Mouse (Mus musculus): ENCODE measurements around the gene Maml1. TPM values are rescaled to one million over a fixed set of nuclear protein-coding genes. Genes with fewer than 3 reads are reported as not detected.
"Not testable (repeated sequence)": the region's sequence is repeated elsewhere in the genome, so short reads cannot be mapped to it uniquely, and the experiment has no call there.

Maml1 gene
- 1 to 10 TPM; 2.9 to 4.9 (median 4.8) TPM for polyA plus RNA-seq (2017; shearing (Covaris generic))

DNA sequence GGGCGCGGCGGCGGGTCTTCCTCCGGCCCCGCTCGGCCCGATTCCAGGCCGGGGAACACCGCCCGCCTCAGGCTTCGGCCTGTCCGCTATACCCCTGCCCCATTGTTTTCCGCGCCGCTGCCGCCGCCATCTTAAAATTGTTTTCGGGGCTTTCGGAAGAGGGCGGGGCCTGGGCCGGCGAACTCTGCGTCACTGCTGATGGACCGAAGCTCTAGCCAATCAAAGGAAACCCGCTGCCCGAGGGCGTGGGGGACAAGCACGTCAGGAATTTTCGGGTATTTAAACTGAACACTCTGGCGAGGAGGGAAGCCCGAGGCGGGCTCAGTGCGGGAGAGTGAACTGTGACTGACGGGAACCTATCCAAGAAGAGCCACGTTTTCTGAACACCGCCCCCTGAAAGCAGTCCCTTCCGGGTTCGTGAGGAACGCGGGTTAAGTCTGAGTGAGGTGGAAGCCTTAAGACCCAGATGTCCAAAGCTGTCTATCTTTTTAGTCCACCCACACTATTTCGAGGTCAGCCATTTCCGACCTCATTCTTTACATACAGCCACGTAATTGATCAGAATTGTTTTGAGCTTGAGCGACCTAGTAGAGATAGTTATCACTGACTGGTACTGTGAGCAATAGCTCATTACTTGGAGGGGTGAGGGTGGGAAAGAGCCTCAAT is at the start of gene Maml1:
Gene Maml1, minus strand, starts transcription at position 122 of the 666 bp plus-strand sequence.
- peak; percentile 93 for ATAC-seq

DNA sequence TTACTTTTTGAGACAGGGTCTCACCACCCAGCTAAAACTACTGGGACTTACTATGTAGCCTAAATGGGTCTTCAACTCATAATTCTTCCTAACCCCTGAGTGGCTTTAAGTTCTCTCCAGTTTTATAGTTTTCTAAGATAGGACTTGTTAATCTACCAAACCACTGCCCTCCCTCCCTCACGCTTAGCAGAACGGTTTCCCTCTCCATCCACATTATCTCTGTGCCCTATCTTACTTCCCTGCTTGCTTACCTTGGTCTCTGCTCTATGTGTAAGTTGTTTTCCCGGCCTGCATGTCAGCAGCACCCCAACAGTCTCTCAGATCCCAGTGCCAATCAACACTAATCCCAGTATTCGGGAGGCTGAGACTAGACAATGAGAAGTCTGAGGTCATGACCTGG is 44.8 kb upstream of the Maml1 start:
- no peak for ATAC-seq

DNA sequence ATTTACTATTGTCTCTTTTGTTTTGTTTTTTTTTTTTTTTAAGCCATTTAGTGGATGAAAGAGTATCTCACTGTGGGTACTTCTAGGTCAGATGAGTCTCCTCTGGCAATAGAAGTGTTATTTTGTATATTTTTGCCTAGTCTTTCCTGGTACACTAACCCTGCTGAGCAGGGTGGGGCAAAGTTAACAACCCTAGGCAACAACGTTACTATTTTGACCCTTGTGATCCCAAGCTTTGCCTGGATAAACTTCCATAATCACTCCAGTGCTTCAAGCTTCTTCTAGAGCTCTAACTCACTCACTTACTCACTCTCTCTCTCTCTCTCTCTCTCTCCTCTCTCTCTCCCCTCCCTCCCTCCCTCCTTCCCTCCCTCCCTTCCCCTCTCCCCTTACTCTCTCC is 44.0 kb upstream of the Maml1 start:
- ATAC-seq: no peak

DNA sequence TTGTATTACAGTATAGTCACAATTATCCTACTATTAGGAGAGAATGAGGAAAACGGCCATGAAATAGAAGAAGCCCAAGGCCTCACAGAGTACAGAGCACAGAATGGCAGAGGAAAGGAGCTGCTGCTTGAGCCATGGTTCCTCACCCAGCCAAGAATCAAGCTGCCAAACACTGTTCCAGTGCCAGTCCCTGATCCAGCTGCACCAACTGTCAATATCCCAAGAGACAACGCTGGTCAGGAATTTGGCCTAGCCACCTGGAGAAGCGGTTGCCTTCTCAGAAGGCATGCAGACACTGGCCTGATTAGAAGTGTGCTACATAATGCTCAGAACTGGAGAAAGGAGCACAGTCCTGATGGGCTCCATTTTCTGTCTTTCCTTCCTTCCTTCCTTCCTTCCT is 41.1 kb upstream of the Maml1 start:
- no peak for ATAC-seq

DNA sequence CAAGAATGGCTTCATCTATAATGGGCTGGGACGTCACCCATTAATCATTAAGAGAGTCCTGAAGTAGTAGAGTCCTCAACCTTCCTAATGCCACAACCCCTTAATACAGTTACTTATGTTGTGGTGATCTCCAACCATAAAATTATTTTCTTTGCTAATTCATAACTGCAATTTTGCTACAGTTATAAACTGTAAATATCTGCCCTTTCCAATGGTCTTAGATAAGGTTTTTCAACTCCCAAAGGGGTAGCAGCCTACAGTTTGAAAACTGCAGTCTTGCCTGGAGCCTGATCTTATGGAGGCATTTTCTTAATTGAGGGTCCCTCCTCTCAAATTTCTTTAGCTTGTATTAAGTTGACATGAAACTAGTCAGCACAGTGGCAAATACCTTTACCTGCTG is 37.3 kb upstream of the Maml1 start:
- ATAC-seq: no peak

DNA sequence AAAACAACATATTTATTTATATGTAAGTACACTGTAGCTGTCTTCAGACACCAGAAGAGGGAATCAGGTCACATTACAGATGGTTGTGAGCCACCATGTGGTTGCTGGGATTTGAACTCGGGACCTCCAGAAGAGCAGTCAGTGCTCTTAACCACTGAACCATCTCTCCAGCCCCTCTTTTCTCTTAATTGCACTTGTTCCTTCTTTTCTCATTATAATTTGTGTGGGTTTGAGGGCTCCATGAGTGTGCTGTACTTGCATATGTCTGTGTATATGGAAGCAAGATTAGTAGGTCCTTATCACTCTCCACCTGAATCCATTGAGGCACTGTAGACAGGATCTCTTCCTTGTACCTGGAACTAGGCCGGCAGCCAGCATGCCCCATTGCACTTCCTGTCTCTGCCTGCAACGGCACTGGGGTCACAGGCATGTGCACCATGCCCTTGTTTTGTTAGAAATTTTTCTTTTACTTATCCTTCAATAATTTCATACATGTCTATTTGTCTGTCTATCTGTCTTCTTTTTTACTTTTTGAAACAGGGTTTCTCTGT is 36.0 kb upstream of the Maml1 start:
- ATAC-seq: no peak

DNA sequence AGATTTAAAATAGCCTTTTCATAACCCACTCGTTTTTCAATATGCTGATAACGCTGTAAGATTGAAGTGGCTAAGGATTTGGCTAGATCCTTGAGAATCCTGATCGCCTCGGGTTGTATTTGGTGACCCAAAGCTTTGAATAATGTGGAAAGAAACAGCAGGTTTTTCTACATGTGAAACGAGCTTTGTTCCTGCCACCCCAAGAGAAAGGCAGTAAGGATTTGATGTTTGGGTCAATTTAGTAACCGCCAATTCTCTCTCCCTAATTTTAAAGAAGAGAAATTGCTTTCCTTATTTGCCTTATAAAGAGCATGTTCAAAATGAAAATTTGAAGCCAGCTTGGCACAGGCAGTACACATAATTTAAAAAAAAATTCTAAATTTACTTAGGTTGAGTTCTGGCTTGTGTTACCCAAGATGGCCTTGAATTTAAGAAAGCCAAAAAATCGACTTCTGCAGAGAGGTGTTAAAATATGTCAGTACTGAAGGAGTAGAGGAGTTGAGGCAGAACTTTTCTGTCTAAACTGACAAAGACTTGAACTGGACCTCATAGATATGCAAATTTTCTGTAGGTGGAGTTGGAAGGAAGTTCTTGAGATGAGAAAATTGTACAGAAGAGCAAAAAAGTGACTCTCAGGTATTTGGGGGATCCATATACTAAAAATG is 34.3 kb upstream of the Maml1 start:
- ATAC-seq: no peak

DNA sequence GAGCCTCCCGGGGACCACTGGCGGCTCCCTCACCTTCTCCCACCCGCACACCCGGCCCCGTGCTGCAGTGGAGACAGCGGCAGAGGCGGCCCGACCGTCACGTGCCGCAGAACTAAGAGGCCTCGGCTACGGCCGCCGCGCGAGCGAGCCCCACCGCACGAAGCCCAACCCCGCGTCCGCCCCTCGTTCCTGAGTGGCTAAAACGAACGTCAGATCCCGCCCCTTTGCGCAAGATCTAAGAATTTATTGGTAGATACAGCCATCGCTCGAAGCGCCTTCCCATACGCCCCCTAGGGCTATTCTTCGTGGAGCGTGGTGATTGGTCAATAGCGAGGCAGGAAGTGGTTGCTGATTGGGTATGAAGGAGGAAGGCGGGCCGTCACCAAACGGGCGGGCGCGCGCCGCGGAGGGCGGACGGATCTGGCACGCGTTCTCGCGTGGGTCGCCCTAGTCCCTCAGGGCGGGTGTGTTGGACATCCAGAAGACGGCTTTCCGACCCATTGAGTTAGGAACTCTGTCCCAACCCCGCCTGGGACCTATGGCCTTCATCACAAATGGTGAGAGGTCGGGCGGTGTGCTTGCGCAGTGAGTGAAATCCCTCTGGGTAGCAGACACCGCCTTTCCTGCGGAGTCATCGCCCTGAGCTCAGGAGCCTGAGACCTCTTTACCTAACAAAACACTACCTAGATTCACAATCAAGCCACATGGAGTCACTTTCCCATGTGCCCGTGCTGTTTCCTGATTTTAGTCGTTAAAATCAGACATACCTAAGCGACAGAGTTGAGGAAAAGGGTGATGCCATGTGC is 33.6 kb upstream of the Maml1 start, which contains the start of gene Canx:
Gene Canx, minus strand, starts transcription at position 178 of the 806 bp plus-strand sequence.
- peak; percentile 98 for ATAC-seq

DNA sequence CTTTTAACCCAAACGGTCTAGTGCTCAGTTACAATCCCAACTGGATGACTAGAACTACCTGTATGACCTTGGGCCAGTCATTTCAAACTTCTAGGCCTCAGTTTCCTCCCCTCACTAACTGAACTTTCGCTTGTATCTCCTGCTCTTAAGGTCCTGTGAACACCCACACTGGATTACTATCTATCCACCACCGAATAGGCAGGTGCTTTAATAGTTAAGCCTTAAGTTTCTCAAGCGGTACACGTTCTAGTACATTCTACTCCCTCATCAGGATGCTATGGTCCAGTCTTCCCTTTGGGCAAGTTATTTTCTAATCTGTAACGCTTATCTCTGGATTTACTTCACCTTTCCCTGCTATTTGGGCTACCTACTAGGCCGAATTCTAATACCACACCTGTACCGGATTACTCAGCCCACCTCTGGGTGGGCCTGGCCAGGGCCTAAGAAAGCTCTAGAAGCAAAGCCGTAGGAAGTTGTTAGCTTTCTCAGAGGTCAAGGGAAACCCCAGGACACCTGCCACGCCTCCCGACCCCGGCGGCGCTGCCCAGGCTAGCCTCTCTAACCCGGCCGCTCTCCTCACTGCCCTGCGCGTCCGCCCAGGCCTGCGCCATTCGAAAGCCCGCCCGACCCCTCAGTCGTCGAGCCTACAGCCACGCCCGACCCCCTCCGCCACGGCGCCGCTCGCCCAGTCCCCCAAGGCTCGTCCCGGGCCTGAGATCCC is 32.8 kb upstream of the Maml1 start:
- no peak for ATAC-seq

DNA sequence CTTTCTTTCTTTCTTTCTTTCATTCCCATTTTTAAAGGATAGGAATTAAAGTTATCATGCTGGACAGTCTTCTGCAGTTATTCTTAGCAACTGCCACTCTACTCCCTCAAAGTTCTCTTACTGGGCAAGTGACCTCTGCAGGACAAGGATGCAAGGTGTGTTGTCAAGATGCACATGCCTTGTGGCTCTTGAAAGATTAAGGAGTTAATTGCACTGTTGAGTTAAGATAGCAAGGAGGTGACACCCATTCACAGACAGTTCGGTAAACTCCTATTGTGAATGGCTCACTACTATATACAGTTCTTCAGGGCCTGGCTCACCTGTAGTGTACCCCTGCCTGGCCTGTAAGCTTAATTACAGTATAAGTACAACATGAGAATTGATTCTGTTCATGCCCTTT is 31.7 kb upstream of the Maml1 start:
- no peak for ATAC-seq

DNA sequence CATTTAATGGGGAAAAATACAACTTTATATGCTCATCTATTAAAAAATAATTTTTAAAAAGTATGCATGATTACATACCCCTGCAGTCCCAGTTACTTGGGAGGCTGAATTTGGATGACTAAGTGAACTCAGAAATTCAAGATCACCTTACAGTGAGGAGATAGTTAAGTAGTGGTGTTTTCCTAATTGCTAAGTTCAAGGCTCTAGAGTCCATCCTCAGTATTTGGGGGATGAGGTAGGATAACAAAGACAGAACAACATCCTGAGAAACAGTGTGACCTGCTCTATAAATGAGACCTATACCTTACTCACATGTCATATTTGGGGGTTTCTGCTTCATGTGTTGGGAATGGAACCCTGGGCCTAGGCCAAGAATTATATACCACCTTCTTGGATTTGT is 30.2 kb upstream of the Maml1 start:
- ATAC-seq: no peak

DNA sequence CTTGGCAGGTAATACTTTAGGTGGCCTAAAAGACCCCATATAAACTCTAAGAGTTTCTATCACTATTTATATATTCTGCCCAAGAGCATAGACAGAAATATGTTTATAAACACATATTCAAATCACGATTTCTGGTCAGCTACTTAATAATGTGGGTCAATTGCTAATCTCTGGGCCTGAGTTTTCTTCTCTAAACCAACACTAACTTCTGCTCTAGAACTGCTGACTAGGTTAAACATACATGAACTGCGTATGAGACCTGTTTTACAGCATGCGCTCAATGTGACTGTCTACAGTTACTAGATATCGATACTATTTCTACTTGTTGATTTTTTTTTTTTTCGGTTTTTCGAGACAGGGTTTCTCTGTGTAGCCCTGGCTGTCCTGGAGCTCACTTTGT is 29.1 kb upstream of the Maml1 start:
- no peak for ATAC-seq

DNA sequence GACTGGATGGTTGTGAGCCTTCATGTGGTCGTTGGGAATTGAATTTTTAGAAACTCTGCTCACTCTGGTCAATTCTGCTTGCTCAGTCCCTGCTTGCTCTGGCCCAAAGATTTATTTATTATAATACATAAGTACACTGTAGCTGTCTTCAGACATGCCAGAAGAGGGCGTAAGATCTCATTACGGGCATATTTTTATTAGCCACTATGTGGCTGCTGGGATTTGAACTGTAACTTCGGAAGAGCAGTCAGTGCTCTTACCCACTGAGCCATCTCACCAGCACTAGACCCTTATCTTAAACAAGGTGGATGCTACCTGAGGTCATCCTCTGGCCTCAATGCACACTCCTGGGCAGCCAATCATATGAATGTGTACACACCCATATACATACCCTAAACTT is 27.2 kb upstream of the Maml1 start:
- not testable (repeated sequence) for ATAC-seq

DNA sequence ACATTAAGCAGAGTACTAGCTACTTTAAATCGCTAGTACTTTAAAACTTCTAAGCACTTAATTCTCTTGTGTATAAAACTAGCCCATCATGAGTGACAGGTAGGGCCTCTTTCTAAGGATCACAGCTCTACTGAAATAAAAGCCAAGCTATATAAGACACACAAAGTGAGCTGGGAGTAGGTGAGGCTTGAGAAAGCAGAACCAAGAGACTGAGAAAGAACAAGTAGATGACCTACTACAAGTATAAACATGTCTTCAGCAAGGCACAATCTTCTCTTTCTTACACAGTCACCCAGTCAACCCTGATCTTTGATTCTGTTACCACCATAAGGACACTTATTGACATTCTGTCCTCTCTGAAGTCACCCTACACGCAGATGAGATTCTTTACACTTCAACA is 20.7 kb upstream of the Maml1 start:
- no peak for ATAC-seq

DNA sequence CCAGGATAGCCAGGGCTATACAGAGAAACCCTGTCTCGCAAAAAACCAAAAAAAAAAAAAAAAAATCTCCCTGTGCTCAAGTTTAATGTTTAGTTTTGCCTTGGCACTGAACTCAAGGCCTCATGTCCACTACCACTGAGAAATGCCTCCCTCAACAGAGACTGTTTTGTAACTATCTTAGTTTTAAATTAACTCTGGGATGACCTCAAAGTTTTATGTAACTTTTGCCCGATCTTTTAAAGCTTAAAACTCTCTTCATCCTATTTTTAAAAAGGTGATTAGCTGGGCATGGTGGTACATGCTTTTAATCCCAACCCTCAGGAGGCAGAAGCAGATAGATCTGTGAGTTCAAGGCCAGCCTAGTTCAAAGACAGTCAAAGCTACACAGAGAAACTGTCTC is 11.3 kb upstream of the Maml1 start:
- no peak for ATAC-seq

DNA sequence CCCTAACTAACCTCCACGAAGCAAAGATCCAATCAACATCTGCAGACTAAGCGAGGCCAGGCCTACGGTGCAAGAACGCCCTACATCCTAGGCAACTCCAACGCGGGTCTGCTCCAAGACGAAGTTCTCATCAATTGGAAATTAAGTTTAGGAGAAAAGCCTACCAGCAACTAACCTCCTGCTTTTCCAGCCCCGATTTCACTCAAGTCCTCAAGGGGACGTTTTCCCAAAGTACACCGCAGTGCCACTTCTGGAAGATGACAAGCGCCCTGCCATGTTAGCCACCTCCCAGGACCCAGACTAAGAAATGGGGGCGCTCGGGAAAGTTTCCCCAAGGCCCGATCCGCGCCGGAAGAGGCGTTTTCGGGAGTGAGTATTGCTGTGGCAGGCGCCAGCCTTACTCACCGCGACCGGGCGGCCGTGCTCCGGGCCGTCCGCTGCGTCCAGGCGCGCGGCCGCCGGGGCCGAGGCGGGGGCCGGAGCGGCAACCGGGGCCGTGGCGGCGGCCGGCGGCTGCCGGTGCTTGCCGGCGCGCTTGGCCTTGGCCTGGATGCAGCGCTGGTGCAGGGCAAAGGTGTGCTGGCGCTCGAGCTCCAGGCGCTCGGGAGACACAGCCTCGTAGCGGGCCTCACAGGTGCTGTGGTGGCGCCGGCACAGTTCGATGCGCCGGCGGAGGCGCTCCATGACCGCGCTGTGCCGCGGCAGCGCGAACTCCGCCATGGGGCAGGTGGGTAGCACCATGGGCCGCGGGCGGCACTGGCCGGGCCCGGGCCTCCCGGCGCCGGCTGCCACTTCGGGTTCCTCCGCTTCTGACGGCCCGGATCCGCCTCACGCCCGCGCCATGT is 568 bp downstream of the Maml1 start:
- ATAC-seq: peak; percentile 19

DNA sequence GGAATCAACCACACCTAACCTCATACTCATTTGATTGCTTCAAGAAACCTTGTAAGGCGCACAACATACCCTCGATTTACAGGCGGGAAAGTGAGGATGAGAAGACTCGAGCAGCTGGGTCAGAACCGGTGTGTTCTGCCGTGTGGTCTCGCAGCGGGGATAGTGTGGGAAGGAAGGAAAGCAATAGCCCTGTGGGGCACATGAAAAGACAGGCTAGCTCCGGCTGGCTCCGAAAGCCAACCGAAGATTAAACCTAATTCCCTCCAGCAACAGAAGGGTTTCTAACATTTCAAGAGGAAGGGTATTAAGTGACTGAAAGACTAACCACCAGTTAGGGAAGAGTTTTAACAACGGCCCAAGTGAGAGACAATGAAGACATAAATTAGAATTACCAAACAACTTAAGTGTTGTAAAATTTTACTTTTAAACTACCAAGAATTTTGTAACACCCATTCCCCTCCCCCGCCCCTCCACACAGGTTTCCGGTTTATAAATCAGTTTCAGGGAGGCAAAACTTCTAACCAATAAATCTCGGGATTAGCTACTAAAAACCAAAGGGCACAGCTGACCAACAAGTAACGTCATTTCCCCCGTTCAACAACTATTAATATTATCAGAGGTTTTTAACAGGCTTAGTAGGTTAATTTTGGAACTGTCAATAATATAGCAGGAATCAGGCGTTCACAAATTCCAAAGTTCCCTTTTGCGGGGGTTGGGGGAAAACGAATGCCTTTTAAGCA is 1.5 kb downstream of the Maml1 start:
- ATAC-seq: no peak

DNA sequence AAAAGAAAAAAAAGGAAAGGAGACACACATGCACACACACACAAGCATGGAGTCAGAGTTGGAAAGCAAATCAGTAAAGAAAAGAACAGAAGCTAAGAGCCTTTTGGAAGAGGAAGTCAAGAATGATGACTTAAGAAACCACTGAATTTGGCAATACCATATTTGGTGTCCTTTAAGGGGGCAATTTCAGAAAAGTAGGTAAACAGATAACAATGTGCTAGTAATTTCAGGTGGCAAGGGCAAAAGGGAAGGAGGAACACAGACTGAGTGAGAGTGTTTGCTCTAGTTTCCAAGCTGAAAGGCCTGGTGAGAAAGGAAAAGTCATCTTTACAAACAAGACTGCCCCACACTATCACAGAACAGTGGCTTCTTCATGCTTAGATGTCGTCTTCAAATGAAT is 5.7 kb downstream of the Maml1 start:
- no peak for ATAC-seq

DNA sequence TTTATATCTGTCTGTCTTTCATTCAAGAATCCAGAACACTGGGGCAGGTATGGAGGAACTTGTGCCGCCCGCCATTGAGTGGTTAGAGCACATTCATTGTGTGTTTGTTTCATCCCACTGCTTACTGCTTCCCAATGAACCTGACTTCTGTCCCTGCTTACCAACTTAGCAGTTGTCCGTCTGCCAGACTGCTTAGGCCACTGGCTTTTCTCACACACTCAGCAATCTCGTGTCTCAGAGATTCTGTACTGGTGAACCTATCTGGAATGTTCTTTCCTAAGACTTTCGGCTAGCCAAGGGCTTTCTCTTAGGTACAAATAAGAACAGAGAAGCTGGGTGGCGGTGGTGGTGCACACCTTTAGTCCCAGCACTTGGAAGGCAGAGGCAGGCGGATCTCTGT is 6.4 kb downstream of the Maml1 start:
- ATAC-seq: no peak

DNA sequence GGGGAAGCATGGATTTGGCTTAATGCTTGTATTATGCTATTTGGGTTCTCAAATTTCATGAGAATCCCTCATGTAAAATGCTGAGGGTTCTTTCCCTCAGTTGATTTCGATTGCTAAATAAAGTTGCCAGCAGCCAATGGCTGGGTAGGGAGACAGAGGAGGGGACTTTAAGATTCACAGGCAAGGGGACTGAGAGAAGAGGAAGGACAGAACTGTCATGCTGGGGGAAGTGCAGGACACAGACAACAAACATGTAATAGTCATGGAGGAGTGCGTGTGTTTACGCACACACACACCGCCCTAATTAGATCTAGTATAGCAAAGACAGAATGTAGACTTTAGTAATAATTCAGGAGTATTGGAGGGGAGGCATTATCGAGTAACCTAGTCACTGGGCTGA is 6.8 kb downstream of the Maml1 start:
- ATAC-seq: no peak

DNA sequence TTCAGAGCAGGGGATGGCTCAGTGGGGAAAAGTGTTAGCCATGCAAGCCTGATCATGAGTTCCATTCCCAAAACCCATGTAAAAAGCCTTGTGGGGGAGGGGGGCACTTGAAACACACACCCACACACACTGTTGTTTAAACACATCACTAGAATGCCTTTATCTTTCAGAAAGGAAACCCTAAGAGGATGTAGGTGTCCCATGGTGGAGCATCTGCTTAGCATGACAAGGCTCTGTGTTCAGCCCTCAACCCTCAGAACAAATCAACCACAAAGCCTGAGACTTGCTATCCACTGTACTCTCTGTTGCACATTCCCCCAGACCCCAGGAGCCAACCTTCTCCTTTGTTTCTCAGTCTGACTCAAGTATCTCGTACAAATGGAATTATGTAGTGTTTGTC is 12.1 kb downstream of the Maml1 start:
- ATAC-seq: no peak

Measured in inflammation-experienced regulatory T-cells, adult 6 months (primary cell).